Mouse (Mus musculus) forebrain, embryonic 11.5 days (tissue): ENCODE measurements around the gene Gpr137. TPM values are rescaled to one million over a fixed set of nuclear protein-coding genes. Genes with fewer than 3 reads are reported as not detected.
"Not testable (repeated sequence)": the region's sequence is repeated elsewhere in the genome, so short reads cannot be mapped to it uniquely, and the experiment has no call there.

Experiments
- ATAC-seq: fragments of 200-750 bp; cut with Nextera tagmentation; replicated peaks from 2 replicates; pipeline ENCODE4 v1.8.0; 2017; ENCODE audit warnings: moderate TSS enrichment; ENCODE audit not compliant: low FRiP score
- DNase-seq: peaks from one replicate; pipeline ENCODE4 v3.0.0-alpha.2; 2017; ENCODE audit warnings: low spot score
- H3K27ac ChIP-seq: fragments of 300-500 bp; sonication (generic); 2 replicates; pipeline ENCODE4 v1.5.1; 2014; ENCODE audit warnings: low read depth, low read length
- H3K27me3 ChIP-seq: fragments of 300-500 bp; sonication (generic); 2 replicates; pipeline ENCODE4 v1.6.1; 2014; ENCODE audit warnings: mild to moderate bottlenecking, low read length, mixed read lengths; ENCODE audit not compliant: control insufficient read depth, insufficient read depth
- H3K36me3 ChIP-seq: fragments of 300-500 bp; sonication (generic); 2 replicates; pipeline ENCODE4 v1.6.1; 2014; ENCODE audit warnings: mild to moderate bottlenecking, low read length, moderate library complexity, mixed read lengths; ENCODE audit not compliant: control insufficient read depth, insufficient read depth
- H3K4me1 ChIP-seq: fragments of 300-500 bp; sonication (generic); replicated peaks from 2 replicates; pipeline ENCODE4 v1.6.1; 2014; ENCODE audit warnings: low read length, mixed read lengths; ENCODE audit not compliant: control insufficient read depth, insufficient read depth
- H3K4me2 ChIP-seq: fragments of 300-500 bp; sonication (generic); 2 replicates; pipeline ENCODE4 v1.6.1; 2014; ENCODE audit warnings: low read depth, mild to moderate bottlenecking, low read length, moderate library complexity, mixed read lengths; ENCODE audit not compliant: severe bottlenecking
- H3K4me3 ChIP-seq: fragments of 300-500 bp; sonication (generic); 2 replicates; pipeline ENCODE4 v1.5.1; 2014; ENCODE audit warnings: low read depth, low read length
- H3K9ac ChIP-seq: fragments of 300-500 bp; sonication (generic); 2 replicates; pipeline ENCODE4 v1.6.1; 2014; ENCODE audit warnings: low read length
- H3K9me3 ChIP-seq: fragments of 300-500 bp; sonication (generic); 2 replicates; pipeline ENCODE4 v1.6.1; 2016; ENCODE audit warnings: low read length, mixed read lengths; ENCODE audit not compliant: control insufficient read depth
- WGBS: fragments of 180-500 bp; shearing (Covaris S2); extraction: QIAGEN DNeasy Blood & Tissue Kit; methylation state at CpG from one replicate; pipeline ENCODE4 v1.1.7; 2014; 5-methylcytosine and 5-hydroxymethylcytosine counted together
- polyA plus RNA-seq: library from polyadenylated mRNA; unstranded; fragments of >200 nt; fragmentation: Nextera tagmentation; extraction: Ambion mirVana; gene quantifications from 2 replicates; pipeline ENCODE4 v1.2.1, GENCODE M21; 2014

The Gpr137 gene
- polyA plus RNA-seq, 1 experiment from 2014 or later, result 32.7 TPM

DNA sequence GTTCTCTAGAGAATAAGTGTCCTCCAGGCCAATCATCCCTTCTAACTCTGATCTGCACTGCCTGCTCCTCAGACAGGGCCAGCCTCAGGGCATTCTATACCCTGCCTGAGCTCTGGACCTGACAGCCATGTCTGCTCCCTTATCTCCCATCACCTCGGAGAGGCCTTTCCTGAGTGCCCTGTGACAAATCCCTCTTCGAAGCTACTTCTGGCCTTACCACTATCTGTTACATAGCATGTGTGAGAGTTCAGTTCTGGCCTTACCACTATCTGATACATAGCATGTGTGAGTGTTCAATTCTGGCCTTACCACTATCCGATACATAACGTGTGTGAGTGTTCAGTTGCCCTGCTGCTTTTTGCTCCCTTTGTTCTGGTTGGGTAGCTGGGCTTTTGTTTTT lies 27.0 kb downstream of the Gpr137 start:
- ATAC-seq, result no peak

DNA sequence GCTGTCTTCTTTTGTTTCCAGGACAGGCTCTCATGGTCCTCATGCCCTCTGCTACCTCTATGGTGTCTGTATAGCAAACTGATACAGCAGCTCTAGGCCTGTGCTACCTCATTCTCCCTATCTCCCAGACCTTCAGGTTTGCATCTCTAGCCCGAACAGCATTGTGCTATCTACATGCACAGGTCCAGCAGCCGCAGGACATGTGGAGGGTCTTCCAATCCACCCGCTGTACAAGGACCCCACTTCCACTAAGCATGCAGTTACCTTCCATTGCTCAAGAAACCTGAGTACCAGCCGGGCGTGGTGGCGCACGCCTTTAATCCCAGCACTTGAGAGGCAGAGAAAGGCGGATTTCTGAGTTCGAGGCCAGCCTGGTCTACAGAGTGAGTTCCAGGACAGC lies 27.7 kb downstream of the Gpr137 start:
- H3K9me3 ChIP-seq, result no peaks in the 10 kb centered on the region
- ATAC-seq (no peak), DNase-seq (no peak)
- no peak overlapping the region for H3K27ac ChIP-seq
- no peaks in the 10 kb centered on the region for H3K27me3 ChIP-seq
- peaks cover 7% of the 10 kb centered on the region; the same call in 1 of the 2 replicates for H3K36me3 ChIP-seq
- no peak overlapping the region for H3K9ac ChIP-seq
- 92% methylated on average over 9 of the region's 9 CpGs for WGBS
- no peak overlapping the region for H3K4me2 ChIP-seq
- peaks cover 4% of the 10 kb centered on the region for H3K4me1 ChIP-seq
- H3K4me3 ChIP-seq, result no peak overlapping the region

More for the DNA sequence above, 27.0 kb downstream of the Gpr137 start:
- Histone ChIP-seq H3K4me3 (no peak overlapping the region), H3K36me3 (peaks cover 7% of the 10 kb centered on the region; the same call in 1 of the 2 replicates), H3K9ac (no peak overlapping the region), H3K27ac (no peak overlapping the region), H3K27me3 (no peaks in the 10 kb centered on the region), H3K4me1 (peaks cover 8% of the 10 kb centered on the region), H3K4me2 (no peak overlapping the region), H3K9me3 (no peaks in the 10 kb centered on the region)
- DNase-seq, result peak; percentile 42
- WGBS, result 86% methylated on average over 4 of the region's 4 CpGs

DNA sequence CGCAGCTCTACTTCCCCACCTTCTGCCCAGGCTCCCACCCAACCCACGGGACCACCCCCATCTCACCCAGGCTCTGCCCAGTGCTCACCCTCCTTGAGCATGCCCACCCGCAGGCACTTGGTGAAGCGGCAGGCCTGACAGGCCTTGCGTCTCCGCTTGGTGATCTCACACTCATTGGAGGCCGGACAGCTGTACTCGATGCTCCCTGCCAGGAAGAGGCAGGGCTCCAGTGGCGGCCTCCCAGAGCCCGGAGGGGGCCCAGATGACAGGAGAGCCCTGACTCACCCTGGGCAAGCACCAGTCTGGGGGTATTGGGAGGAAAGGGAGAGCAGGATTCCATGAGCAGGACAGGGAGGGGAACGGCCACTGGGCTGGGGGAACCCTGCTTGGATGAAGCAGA lies 28.3 kb downstream of the Gpr137 start:
- Histone ChIP-seq H3K27me3 (no peaks in the 10 kb centered on the region), H3K27ac (no peak overlapping the region), H3K9ac (no peak overlapping the region), H3K36me3 (peaks cover 7% of the 10 kb centered on the region; the same call in 1 of the 2 replicates), H3K4me3 (no peak overlapping the region), H3K4me2 (no peak overlapping the region), H3K4me1 (peaks cover 4% of the 10 kb centered on the region), H3K9me3 (no peaks in the 10 kb centered on the region)
- ATAC-seq (no peak), DNase-seq (peak; percentile 50)
- 84% methylated on average over 11 of the region's 11 CpGs for WGBS

DNA sequence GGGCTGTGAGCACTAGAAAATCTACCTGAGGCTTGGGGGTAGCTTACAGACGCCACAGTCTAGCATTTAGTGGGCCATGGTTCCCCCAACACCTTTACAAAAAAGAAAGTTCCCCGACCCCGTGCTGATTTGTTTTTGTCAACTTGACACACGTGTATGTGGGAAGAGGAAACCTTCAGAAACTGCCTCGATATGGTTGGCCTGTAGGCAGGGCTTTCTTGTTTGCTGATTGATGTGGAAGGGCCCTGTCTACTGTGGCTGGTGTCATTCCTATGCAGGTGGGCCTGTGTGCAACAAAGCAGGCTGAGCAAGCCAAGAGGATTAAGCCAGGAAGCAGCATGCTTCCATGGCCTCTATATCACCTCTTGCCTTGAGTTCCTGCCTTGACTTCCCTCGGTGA lies 29.2 kb downstream of the Gpr137 start:
- Histone ChIP-seq H3K27me3 (no peaks in the 10 kb centered on the region), H3K4me1 (peaks cover 13% of the 10 kb centered on the region), H3K36me3 (peaks cover 7% of the 10 kb centered on the region; the same call in 1 of the 2 replicates), H3K27ac (no peak overlapping the region), H3K4me2 (no peak overlapping the region), H3K9ac (no peak overlapping the region), H3K4me3 (no peak overlapping the region), H3K9me3 (no peaks in the 10 kb centered on the region)
- DNase-seq, result no peak
- ATAC-seq, result no peak
- WGBS, result 84% methylated on average over 6 of the region's 6 CpGs

DNA sequence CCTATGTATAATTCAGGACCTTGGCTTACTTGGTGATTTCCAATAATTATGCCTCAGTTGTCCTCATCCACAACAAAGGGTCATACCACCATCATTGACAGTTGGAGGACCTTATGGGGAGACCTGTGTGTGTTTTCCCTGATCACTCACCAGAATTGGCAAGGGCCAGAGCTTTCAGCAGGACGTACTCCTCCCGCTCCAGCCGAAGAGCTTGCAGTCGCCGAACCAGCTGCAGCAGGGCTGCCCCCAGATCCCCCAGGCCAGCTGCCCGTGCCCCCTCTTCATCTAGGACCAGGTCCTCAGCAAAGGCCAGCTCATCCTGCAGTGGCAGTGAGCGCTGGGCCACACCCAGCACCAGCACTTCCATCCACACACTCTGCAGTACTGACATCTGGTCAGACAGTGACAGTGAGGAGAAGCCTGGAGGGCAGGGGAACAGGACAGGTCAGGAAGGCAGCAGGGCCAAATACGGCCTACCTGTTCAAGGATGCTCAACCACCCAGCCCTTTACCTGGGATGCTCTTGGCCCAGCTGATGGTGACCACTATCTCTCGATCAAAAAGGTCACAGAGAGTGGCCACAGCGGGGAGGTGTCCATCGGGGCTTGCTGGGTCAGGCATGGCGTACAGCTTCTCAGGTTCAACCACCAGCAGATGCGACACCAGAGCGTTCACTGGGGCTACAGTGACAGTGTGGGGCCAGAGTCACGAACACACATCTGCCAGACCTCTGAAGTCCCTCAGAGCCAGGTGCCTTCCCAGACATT lies 29.9 kb downstream of the Gpr137 start:
- Histone ChIP-seq H3K4me2 (no peak overlapping the region), H3K27me3 (no peaks in the 10 kb centered on the region), H3K4me1 (peaks cover 15% of the 10 kb centered on the region), H3K9ac (no peak overlapping the region), H3K4me3 (no peak overlapping the region), H3K36me3 (peaks cover 7% of the 10 kb centered on the region; the same call in 1 of the 2 replicates), H3K27ac (no peak overlapping the region), H3K9me3 (no peaks in the 10 kb centered on the region)
- WGBS, result 92% methylated on average over 15 of the region's 15 CpGs
- DNase-seq (peak; percentile 52), ATAC-seq (no peak)

DNA sequence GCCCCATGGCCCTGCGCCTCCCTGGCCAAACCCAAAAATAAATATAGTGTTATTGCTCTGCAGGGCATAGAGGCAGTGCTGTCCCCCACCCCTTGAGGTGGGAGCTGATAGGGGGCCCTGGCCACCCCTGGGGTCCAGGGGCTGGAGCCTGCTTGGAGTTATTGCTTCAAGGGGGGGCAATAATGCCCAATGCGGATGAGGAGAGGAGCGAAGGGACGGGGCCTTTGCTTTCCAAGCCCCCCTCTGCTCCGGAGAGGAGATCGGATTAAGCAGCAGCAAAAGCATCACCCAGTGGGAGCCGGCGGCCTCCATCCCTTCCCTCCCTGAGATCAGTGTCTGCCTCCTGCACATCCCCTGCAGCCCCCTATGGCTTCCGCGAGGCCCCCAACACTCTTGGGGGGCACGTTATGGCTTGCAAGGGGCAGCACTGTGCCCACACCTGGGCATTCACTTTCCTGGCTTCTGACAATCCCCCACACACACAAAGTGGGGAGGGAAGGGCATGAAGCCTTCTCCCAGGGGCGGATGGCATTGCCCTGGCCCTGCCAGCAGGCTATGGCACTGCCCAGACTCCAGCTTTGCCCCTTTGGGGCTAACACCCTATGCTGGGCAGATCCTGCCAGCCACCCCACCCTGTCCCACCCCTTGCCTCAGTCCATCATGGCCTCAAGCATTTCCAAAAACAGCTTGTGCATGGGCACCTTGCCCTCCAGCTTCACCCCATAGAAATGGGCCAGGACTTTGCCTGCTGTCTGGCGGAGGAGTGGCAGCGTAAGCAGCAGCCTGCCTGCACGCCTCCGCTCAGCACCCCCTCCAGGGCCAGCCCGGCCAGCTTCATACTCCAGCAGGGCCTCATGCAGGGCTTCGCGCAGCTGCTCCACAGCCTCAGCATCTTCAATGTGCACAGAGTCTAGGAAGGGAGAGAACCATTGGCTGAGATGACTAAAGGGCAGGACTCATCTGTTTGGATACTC lies 30.9 kb downstream of the Gpr137 start:
- peak overlapping the region; percentile 65 for H3K4me3 ChIP-seq
- DNase-seq (peak; percentile 53), ATAC-seq (no peak)
- WGBS, result 80% methylated on average over 19 of the region's 19 CpGs
- no peaks in the 10 kb centered on the region for H3K27me3 ChIP-seq
- H3K36me3 ChIP-seq, result peaks cover 10% of the 10 kb centered on the region
- peak overlapping the region; percentile 93 for H3K4me2 ChIP-seq
- H3K9me3 ChIP-seq, result no peaks in the 10 kb centered on the region
- H3K9ac ChIP-seq, result 0 out of 2 replicates have a peak overlapping the region, but pooled peaks have one; percentile 27
- peaks cover 15% of the 10 kb centered on the region for H3K4me1 ChIP-seq
- H3K27ac ChIP-seq, result no peak overlapping the region

DNA sequence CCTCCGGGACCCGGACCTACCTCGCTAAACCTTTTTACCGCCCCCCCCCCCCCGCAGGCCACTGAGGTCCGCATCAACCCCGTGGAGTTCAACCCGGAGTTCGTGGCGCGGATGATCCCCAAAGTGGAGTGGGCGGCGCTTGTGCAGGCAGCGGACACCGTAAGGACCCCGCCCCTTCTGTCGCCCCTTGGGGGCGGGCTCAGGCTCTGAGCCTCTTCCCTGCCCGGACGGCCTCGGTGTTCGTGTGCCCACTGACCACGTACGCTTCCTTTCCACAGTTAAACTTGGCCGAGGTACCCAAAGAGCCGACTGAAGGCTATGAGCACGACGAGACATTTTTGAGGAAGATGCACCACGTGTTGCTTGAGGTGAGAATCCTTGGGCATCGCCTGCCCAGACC lies 32.0 kb downstream of the Gpr137 start:
- H3K9me3 ChIP-seq, H3K27me3 ChIP-seq: not testable (repeated sequence)
- Histone ChIP-seq H3K4me1 (peaks cover 15% of the 10 kb centered on the region), H3K9ac (peak overlapping the region; percentile 67), H3K27ac (peak overlapping the region; percentile 96), H3K4me2 (peak overlapping the region; percentile 93), H3K4me3 (peak overlapping the region; percentile 65), H3K36me3 (peaks cover 11% of the 10 kb centered on the region)
- under 1% methylated on average over 30 of the region's 30 CpGs for WGBS
- peak; percentile 76 for DNase-seq
- ATAC-seq, result peak; percentile 42

DNA sequence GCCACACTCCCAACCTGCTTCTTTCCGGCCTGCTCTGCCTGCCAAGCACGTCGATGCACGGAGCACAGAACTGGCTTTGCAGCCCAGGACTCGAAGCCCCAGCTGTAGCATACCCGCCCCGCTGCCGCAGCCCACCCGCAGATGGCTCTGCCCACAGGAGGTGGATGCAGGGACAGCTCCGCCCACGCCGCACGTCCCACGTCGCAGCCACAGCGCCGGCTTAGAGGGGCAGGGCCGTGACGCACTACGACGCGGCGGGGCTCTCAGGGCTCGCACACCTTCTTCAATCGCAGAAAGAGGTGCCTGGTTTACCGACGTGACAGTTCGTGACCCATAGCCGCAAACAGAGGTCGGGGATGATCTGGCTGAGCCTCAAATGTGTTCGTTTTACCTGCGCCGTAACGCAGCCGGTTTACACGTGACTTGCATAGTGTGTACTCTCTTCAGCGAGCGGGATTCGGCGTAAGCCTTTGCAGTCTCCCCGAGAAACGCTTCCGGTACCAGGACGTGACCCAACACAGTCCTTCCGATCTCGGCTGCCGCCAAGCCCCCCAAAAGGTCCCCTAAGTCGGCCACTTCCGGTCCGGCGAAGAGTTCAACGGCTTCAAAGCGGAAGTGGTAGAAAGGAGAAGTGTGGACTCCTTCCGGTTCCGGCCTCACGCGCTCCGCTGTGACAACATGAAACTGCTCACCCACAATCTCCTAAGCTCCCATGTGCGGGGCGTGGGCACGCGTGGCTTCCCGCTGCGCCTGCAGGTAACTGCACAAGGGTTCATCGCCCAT lies 32.6 kb downstream of the Gpr137 start, which contains the start of the genes Trmt112 and Prdx5:
Gene Trmt112, plus strand, starts transcription at position 192 of the 783 bp plus-strand sequence.
Gene Prdx5, minus strand, starts transcription at position 600 of the 783 bp plus-strand sequence.
- no peaks in the 10 kb centered on the region for H3K27me3 ChIP-seq
- H3K36me3 ChIP-seq, result peaks cover 11% of the 10 kb centered on the region
- H3K4me2 ChIP-seq, result peak within 1 kb of the TSS; percentile 93
- under 1% methylated on average over 62 of the region's 65 CpGs for WGBS
- H3K4me1 ChIP-seq, result peaks cover 15% of the 10 kb centered on the region
- DNase-seq, result peak; percentile 93
- H3K9ac ChIP-seq, result peak within 1 kb of the TSS; percentile 67
- no peaks in the 10 kb centered on the region for H3K9me3 ChIP-seq
- H3K4me3 ChIP-seq, result peak within 1 kb of the TSS; percentile 65
- ATAC-seq, result peak; percentile 86
- H3K27ac ChIP-seq, result peak within 1 kb of the TSS; percentile 96
